Mouse (Mus musculus) layer of hippocampus, adult 9-10 months (tissue): Measurements from ENCODE around the gene Ext2.

Experiments used
- DNase-seq: peaks from one replicate; pipeline ENCODE4 v3.0.0; 2022; ENCODE audit warnings: low spot score

Gene Ext2

DNA sequence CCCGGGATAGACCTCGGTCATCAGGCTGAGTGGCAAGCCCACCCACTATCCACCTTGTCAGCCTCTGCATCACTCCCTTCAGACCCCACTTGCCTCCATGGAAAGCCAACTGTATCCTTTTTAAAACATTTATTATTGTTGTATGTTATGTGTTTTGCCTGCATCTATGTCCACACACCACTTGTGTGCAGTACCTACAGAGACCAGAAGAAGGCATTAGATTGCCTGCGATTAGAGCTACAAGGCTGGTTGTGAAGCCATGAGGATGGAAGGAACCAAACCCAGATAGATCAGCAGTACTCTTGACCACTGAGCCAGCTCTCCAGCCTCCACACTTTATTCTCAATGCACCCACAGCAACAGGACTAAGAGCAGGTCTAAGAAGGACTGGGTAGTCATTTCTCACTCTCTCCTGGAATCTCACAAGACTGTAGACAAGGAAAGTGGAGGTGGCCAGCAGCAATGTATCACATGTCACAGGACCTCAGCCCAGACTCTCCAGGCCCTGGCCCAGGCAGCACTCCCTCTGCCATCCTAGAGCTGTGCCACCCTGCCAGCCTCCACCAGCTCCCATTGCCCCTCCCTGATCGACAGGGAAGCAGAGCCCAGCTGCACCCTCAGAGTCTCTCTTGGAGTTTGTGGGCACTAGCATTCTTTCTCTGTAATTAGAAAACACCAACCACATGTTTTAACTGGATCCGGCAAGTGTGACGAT is 15.7 kb downstream of the Ext2 start:
- DNase-seq, result no peak

DNA sequence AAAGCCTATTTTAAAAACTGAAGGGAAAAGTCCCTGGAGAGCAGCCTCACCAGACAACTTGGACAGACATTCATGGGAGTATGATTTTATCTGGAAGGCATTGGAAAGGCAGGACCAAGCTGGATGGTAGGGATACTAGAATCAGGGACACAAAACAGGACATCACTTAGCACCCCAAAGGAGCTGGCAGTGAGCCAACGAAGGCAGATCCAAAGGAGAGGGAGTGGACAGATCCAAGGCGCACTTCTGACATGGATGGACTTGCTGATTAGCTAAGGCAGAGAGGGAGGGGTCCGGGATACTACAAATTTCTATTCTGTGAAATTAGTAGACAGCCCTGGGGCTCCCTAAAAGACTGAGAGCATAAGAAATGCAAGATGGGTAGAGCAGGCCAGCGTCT is 16.8 kb downstream of the Ext2 start:
- no peak for DNase-seq

DNA sequence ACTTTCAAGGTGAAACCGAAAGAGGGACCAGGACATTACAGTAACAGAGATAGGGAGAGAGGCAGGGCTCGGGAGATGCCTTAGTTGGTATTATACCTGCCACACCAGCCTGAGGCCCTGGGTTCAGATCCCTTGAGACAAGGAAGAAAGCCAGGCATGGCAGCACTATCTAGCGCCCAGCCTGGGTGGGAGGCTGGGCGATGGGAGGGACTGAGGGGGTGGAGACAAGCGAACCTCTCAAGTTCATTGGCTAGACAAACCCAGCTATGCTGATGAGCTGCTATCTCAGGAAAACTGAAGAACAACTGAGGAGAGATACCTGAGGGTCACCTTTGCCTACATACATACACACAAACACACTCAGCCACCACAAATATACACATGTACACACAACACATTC is 17.3 kb downstream of the Ext2 start:
- no peak for DNase-seq

DNA sequence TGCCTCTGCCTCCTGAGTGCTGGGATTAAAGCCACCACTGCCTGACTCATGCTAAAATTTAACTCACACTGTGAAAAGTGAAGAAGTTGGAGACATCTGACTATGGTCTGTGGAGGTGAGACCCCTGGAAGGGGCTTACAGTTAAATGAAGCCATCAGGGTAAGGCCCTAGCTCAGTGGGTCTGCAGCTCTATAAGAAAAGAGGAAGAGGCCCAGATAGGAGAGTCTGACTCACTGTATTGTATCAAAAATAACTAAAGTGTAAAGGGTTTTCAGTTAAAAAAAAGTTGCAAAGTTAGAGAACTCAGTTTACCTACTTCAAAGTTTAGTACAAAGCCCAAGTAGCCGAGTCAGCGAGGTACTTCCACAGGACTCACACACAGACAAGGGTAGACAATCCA is 19.4 kb downstream of the Ext2 start:
- DNase-seq, result no peak

DNA sequence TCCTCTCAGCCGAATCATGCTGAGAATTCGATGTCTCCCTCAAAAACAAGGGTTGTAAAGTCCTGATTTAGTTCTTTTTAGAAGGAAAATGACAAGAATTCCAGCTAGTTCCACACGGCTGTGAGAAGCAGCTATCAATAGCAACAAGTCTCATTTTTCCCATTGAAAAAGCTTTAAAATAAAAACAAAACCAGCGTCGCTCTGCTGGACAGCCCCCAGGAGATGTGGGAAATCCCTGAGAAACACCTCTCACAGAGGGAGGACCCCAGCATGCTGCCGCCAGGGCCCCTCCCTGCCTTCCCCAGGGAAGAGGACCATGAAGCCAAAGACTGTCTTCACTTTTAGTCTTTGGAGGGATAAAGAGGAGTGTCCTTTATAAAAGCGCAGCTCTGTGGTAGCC is 21.3 kb downstream of the Ext2 start:
- DNase-seq, result no peak

DNA sequence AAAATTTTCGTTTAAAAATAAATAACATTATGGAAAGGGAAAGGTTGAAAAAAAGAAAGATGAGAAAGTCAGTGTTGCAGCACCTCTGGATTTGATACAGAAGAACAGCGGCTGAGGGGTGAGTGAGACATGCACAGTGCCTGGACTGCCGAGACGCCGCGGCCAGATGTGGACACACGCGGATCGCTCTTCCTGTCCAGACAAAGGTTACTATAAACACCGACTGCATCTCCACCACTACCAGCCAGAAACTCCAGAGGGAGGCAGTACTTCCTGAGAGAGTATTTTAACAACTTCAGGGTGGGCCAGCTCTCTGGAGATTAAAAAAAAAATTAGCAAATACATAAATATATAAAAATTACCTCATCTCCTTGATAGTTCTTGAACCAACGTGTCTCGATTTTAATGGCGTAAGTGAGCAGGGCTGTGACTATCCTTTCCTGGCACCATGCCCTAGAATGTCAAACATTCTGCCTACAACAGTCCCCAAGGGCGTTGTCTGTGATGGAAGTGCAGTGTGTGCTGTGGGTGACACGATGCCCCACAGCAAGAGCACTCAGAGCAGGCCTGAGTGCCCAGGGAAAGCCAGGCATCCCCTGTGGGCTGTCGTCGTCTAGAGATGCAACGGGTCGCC is 25.1 kb downstream of the Ext2 start:
- DNase-seq, result no peak

DNA sequence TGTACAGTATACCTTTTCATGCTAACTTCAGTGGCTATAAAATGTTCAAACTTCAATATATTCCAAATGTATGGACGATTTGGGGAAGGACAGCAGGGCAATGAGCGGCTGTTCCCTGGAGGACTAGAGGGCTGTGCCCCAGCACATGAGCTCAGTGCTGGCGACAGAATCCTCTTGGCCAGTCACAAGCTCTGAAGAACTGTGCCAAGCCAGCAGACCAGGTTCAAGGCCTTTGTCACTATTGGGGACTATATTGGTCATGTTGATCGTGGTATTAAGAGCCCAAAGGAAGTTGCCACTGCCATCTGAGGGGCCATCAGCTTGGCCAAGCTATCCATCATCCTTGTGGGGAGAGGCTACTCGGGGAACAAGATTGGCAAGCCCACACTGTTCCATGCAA is 28.0 kb downstream of the Ext2 start:
- no peak for DNase-seq

DNA sequence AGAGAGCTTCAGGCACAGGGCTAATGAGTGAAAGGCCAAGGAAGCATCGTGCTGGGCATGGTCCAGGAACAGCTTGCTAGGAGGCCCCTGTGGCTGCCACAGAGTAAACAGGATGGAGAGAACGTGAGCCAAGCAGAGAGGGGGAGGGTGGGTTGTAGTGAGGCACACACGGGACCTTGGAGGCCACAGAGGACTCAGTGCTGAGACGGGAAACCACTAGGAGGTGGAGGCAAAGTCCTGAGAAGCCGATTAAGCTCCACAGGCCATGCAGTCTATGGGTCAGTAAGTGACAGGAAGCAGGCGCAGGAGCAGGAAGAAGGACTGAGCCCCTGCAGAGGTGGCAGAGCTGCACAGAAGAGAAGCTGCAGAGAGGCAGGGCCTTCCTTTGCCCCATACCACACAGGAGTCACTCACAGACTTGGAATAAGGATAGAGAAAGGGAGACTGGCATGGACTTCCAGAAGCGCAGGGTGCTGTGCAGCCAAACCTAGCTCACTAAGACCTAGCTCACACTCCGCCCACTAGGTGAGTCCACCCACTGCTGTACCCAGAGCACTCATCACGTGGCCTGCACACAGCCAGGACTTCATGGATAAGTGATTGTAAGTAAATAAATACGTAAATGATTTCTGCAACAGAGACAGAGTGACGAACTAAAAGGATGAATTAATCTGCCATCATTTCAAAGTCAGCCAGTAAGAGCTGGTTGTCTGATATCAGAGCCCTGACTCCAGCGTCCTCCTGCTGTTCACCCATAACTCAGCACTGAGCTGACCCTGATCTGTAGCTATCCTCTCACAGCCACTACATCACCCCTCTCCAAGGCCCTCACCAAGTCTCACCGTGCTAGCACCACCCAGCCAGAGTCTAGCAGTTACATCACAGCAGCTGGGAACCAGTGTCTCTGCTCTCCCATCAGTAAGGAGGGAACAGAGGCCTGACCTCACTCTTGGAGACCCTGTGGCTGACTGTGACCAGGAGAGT is 30.6 kb downstream of the Ext2 start:
- no peak for DNase-seq

DNA sequence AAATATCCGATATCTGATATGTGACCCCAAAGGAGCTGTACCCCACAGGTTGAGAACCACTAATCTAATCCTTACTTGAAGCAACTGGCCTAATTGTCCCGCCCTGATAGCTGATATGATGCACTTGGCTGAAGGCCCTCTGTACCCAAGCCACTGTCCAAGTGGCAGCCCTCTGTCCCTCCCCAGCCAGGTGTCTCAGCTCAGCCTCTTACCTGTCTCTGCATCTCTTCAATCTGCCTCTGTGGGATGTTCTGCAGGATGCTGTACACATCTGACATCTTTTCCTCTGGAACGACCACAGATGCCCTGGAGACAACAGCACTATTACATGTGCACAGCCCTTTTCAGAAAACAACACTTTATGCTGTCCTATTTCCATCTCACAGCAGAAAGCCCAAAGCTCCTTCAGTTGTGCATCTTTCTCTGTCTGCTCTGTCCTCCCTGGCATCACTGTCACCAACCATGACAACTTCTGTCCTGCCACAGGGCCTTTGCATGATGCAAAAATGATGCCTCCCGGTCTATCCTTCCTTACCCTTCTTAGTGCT is 31.5 kb downstream of the Ext2 start:
- no peak for DNase-seq

DNA sequence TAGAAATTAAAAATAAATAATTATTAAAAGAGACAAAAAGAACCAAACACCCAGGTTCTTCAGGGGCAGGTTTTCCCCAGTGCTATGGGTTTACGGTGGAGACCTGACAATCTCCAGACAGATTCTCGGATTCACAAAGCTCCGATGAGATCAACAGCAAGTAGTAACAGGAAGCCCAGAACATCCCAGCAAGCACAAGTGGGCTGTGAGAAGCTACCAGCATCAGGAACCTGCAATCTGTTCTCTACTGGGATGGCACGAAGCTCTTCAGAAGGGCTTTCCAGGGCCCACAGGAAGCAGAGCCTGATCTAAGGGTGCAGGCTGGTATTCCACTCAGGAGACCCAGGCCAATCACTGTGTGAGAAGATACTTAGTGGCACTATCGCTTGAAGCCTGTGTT is 33.8 kb downstream of the Ext2 start:
- DNase-seq, result no peak

DNA sequence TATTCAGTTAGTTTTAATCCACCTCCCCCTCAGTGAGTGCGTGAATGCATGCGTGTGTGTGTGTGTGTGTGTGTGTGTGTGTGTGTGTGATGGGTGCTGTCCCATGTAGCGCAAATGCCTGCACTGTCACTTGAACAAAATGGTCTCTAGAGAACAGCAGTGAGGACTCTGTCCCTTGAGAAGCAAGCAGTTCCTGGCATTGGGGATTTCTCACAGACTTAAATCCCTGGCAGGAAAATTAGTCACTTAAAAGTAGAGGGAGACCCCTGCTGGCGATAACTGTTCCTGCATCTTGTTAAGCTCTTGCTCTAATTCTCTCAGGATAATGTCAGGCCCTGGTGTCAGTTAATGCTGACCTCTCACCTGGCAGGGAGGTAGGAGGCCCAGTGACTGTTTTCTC is 36.2 kb downstream of the Ext2 start:
- peak; percentile 75 for DNase-seq

DNA sequence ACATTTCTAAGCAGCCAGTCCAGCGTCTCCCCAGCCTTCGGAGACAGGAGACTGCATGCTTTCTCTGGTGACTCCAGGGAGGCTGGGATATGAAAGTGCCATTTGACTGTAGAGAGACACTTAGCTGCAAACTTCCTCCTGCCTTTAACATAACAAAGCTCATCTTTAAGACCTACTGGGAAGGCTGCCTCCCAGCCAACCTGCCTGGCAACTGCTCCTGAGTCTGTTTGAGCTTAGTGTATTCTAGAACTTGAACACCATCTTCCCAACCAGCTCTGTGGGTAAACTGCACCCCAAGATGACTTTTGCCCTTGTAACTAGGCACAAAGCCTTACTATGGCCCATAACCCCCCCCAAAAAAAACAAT is 37.0 kb downstream of the Ext2 start:
- no peak for DNase-seq

DNA sequence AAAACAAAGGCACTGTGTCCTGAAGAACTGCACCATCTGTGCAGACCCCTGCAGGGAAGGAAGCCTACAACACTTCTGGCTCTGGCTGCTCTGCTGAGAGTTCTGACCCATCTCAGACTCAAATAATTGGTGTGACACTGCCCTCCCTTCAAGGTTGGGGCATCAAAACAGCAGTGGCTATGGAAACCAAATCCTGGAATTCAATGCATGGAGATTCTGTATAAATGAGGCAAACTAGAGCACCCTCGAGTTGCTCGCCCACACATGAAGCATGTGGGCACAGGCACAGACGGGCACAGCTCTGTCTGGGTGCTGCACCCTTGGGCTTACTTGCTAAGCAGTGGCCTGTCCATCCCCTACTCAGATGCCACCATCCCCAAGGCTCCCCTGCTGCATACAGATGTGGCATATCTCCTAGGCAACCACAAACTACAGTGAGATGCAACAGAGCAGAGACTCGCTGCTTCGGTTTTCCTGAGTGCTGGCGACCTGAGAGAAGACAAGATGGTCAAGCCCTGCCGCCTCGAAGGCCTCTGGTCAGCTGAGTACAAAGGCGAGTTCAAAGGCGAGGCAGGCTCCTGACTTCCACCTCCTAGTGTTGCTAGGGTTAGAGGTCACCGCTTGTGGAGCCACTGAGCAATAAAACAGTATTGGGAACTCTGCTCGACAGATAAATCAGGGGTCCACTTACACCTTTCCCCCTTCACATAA is 37.5 kb downstream of the Ext2 start:
- DNase-seq, result no peak

DNA sequence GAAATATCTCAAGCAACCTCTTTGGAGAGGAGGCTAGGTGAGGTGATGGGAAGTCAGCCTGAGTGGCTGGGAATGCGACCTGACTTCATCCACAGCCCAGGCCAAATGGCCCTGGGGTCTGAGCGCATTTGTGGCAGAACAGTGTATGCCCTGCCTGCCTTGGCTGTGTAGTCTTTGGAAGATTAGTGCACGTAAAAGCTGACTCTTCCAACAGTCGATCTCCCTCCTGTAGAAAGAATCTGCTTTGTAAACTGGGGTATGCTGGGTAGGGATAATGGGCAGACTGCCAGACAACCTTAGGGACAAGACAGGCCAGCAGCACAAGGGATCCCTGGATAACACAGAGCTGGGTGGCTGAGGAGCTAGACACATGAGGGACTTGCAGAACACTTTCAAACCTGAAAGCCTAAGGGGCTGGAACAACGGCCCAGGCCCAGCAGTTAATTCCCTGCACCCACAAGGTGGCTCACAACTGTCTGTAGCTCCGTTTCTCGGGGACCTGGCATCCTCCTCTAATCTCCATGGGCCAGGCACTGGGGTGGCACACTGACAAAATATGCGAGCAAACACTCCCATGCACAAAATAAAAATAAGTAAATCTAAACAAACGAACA is 38.3 kb downstream of the Ext2 start:
- DNase-seq, result no peak

DNA sequence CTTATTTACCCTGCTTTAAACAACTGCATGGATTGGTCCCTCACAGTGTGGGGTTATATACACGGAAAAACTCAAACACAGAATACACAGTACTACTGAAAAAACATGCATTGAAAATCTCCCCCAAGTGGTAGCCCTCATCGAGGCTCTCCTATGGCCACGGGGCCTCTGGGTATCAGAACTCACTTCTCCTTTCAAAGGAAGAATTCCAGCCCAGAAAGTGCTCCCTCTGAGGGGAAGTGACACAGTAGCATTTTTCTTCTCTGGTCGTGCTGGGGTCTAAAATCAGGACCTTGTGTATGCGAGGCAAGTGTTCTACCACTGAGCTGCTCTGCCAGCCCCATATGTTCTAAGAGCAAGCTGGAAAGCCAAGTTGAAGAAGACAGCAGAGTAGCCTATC is 39.7 kb downstream of the Ext2 start:
- no peak for DNase-seq

DNA sequence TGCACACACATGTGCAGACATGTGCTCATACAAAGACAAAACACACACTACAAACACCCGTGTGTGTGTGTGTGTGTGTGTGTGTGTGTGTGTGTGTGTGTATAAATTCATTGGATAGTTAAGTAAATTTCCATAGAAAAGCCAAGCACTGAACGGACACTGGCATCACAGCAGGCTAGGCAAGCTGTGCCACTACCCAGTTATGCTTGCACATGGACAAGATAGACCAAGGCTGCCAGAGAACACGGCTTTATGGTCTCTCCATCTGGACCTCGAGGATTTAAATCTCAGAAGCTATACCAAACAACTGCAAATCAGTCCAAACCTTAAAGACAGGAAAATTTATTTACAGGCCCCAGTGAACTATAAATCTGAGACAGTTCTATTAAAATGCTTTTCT is 40.2 kb downstream of the Ext2 start:
- DNase-seq, result no peak

DNA sequence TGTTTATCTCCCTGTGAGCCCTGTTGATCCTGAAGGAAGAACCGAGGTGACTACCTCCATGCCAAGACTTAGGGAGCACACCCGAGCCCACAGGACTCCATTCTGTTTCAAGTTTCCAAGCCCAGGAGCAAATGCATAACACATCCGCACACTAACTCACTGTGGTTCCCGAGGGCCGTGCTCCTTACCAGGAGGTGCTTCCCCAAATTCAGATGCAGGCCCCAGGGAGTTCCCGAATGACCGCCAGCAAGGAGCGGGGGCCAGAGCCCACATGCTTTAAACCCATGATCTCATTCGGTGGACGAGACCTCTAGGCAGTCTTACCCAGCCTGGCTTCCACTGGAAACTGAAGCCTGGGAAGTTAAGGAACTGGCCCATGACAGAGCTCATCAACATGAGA is 41.8 kb downstream of the Ext2 start:
- no peak for DNase-seq

DNA sequence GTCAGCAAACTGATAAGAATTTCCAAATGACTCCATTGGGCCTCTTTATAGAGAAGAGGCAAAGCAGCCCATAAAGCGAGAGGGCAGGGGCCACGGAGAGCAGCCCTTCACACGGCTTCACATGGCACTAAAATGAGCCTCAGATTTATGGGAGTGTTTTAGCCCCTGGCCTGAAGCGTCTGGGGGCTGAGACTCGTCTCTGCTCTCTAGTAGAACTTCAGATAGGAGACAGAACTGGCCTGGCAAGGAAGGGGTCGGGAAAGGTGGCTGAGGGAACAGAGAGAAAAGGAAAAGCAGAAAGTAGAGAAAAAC is 42.5 kb downstream of the Ext2 start:
- DNase-seq, result no peak

DNA sequence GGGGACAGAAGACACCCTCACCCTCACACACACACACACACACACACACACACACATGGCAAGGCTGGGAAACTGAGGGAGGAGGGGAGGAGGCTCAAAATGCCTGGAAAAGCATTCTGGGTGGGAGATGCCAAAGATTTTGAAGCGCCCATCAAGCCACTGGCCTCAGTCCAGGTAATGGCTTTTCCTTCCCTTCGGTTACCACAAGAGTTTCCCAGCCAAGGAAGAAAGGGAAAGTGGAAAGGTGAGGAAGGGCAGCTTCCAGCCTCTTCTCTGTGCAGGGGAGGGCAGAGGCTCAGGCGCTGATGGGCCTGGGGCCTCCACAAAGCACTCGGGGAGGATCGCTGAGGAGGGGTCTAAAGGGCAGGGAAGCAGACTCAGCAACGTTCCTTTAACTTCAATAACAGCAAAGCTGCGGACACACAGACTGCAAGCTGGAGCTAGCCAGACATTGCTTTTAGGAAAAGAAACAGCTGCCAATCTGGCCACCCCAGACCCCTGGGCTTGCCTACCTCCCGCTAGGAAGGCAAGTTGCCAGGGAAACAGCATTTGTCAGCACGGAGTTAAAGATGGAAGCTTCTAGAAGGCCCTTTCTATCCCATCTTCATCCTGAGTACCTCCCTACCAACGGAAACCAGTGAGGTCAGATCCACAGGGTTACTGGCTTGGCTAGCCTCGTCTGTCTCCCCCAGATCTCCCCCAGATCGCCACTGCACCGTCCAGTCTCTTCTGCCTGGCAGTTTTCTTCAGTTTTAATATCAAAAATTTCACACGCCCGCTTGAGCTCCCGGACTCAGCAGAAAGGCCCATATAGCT is 43.1 kb downstream of the Ext2 start:
- DNase-seq, result no peak

DNA sequence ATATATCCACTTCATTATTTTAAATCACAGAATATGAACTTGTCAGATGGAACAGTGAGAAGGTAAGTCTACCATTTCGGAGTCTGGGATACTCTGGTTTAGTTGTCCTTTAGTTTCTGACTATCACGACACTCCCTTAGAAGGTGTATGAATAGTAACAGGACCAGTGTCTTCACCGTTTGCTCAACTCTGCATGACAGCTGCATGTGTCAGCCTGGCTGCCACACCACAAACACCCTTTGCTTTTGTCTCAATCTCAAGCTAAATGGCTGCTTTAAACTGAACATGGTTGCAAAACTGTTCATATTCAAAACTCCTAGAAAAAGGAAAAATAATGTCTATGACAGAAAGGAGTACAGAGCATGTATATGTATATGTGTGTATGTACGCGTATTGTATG is 43.8 kb downstream of the Ext2 start:
- no peak for DNase-seq

DNA sequence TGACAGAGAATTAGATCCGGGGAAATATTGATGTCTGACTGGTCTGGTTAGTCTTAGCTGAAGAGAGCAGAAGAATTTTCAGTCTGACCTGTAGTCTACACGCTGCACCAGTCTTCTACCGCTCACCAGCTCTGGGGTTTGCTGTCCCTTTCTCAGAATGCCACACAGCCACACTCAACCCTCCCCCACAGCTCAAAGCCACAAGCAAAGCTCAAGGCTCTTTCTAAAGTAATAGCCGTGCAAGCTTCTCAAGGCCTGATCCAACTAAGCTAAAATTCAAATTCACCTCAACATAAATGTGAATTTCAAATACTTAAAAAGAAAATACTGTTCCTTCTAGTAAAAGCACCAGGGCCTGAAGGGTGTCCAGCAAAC is 45.3 kb downstream of the Ext2 start:
- no peak for DNase-seq
